Mouse (Mus musculus) kidney, adult 2 months (tissue): ENCODE results near the gene Srek1.

Experiments used
- CTCF ChIP-seq: fragments of 200-500 bp; conservative IDR thresholded peaks from 2 replicates; pipeline ENCODE4 v1.5.1; 2011; ENCODE audit warnings: low read depth, mild to moderate bottlenecking, control low read depth, low read length, moderate library complexity, mixed read lengths; ENCODE audit not compliant: insufficient read depth, insufficient read length
- POLR2A ChIP-seq: fragments of 200-500 bp; IDR thresholded peaks from one replicate; pipeline ENCODE4 v1.6.1; 2011; ENCODE audit warnings: low read depth, low read length, control low read depth

- TF ChIP-seq CTCF (no peak), POLR2A (no peak)
Observed at GRCm38 (mm10) chr13:103801021-103801420, 26.6 kb upstream of the Srek1 start.
